Mouse (Mus musculus) midbrain, embryonic 16.5 days (tissue): ENCODE data around the gene Tec. TPM values are rescaled to one million over a fixed set of nuclear protein-coding genes. Genes with fewer than 3 reads are reported as not detected.
A peak's percentile ranks its signal among the peaks of the same experiment; 100 is the strongest.

Experiments used
- ATAC-seq: fragments of 200-750 bp; cut with Nextera tagmentation; 2 replicates; pipeline ENCODE4 v1.8.0; 2017; ENCODE audit warnings: moderate TSS enrichment
- H3K27ac ChIP-seq: fragments of 300-500 bp; sonication (generic); 2 replicates; pipeline ENCODE4 v1.5.1; 2014; ENCODE audit warnings: mild to moderate bottlenecking, low read length, mixed read lengths
- H3K27me3 ChIP-seq: fragments of 300-500 bp; sonication (generic); 2 replicates; pipeline ENCODE4 v1.6.1; 2014; ENCODE audit warnings: low read depth, low read length, mixed read lengths; ENCODE audit not compliant: control insufficient read depth, insufficient read depth
- H3K36me3 ChIP-seq: fragments of 300-500 bp; sonication (generic); 2 replicates; pipeline ENCODE4 v1.6.1; 2014; ENCODE audit warnings: mild to moderate bottlenecking, low read length, moderate library complexity, mixed read lengths; ENCODE audit not compliant: control insufficient read depth, insufficient read depth
- H3K4me1 ChIP-seq: fragments of 300-500 bp; sonication (generic); 2 replicates; pipeline ENCODE4 v1.6.1; 2014; ENCODE audit warnings: mild to moderate bottlenecking, low read length, mixed read lengths; ENCODE audit not compliant: control insufficient read depth, insufficient read depth
- H3K4me2 ChIP-seq: fragments of 300-500 bp; sonication (generic); 2 replicates; pipeline ENCODE4 v1.6.1; 2014; ENCODE audit warnings: mild to moderate bottlenecking, low read length, mixed read lengths
- H3K4me3 ChIP-seq: fragments of 300-500 bp; sonication (generic); 2 replicates; pipeline ENCODE4 v1.5.1; 2014; ENCODE audit warnings: low read depth, mild to moderate bottlenecking, low read length, moderate library complexity, mixed read lengths
- H3K9ac ChIP-seq: fragments of 300-500 bp; sonication (generic); 2 replicates; pipeline ENCODE4 v1.6.1; 2014; ENCODE audit warnings: low read depth, low read length, mixed read lengths
- H3K9me3 ChIP-seq: fragments of 300-500 bp; sonication (generic); replicated peaks from 2 replicates; pipeline ENCODE4 v1.6.1; 2014; ENCODE audit warnings: mild to moderate bottlenecking, low read length, mixed read lengths; ENCODE audit not compliant: control insufficient read depth, poor library complexity, severe bottlenecking
- WGBS: fragments of 180-500 bp; shearing (Covaris S2); extraction: QIAGEN DNeasy Blood & Tissue Kit; methylation state at CpG from one replicate; pipeline ENCODE4 v1.1.7; 2014; 5-methylcytosine and 5-hydroxymethylcytosine counted together
- polyA plus RNA-seq: library from polyadenylated mRNA; unstranded; fragments of >200 nt; fragmentation: Nextera tagmentation; extraction: Ambion mirVana; gene quantifications from 2 replicates; pipeline ENCODE4 v1.2.1, GENCODE M21; 2015

Gene Tec
- polyA plus RNA-seq, 1 experiment from 2014 or later: 5.4 TPM

DNA sequence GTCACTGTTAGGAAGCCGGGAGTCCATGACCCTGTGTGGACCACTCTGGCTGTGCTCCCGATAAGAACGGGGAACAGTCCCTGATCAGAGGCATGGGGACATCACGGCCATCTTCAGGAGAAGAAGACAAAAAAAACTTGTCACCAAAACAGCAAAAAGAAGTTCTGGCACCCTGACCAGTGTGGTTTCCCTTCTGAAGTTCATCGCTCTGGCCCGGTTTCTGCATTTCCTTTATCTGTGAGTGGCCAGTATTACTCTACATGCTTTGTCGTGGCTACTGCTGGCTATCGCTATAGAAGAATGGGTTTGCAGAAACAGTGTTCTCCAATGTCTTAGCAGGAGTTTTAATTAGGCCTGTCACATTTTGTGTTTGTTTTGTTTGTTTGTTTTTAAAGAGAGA is 131.8 kb downstream of the Tec start:
- Histone ChIP-seq H3K4me2 (no peak overlapping the region), H3K4me3 (no peak overlapping the region), H3K36me3 (no peaks in the 10 kb centered on the region), H3K27ac (no peak overlapping the region), H3K9me3 (no peaks in the 10 kb centered on the region), H3K27me3 (no peaks in the 10 kb centered on the region), H3K9ac (no peak overlapping the region), H3K4me1 (no peaks in the 10 kb centered on the region)
- ATAC-seq: no peak
- WGBS: 84% methylated on average over 8 of the region's 8 CpGs

DNA sequence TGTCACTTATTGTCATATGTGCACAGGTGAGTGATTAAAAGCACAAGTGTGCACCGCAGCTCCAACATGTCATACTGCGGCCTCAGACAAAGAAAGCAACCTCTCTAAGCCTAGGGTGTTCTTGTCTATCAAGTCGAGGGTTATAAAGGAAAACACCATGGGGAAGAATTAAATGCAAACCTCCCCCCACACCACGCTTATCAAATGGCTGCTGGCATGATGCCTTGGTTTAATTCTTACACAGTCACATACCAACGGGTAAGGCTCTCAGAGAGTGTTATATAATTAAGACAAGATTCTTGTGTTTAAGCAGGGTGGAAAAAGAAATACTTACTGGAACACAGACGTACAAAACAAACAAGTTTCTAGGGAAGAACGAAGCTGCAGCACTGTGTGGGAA is 132.5 kb downstream of the Tec start:
- Histone ChIP-seq H3K27ac (no peak overlapping the region), H3K27me3 (no peaks in the 10 kb centered on the region), H3K36me3 (no peaks in the 10 kb centered on the region), H3K9me3 (no peaks in the 10 kb centered on the region), H3K9ac (no peak overlapping the region), H3K4me2 (no peak overlapping the region), H3K4me3 (no peak overlapping the region), H3K4me1 (no peaks in the 10 kb centered on the region)
- WGBS: 46% methylated on average over 7 of the region's 7 CpGs
- no peak for ATAC-seq

DNA sequence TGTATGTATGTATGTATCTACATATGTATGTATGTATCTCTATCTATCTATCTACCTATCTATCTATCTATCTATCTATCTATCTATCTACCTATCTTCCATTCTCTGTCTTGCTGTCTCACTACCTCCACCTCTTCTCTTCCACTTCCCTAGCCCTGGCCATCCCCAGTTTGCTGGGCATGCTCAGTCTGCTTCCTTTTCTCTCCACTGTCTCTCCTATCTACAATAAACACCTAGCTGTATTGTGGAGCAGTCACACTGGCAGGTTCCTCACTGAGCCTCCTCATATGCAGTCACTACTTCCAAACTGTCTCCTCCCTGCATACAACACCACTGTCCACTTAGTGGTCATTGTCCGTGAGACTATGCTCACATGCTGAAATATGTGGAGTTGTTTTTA is 135.4 kb downstream of the Tec start:
- Histone ChIP-seq H3K9me3 (no peaks in the 10 kb centered on the region), H3K27me3 (no peaks in the 10 kb centered on the region), H3K4me3 (no peak overlapping the region), H3K36me3 (no peaks in the 10 kb centered on the region), H3K27ac (no peak overlapping the region), H3K4me2 (no peak overlapping the region), H3K4me1 (no peaks in the 10 kb centered on the region), H3K9ac (no peak overlapping the region)
- no peak for ATAC-seq
- 94% methylated on average over 1 of the region's 1 CpGs for WGBS

DNA sequence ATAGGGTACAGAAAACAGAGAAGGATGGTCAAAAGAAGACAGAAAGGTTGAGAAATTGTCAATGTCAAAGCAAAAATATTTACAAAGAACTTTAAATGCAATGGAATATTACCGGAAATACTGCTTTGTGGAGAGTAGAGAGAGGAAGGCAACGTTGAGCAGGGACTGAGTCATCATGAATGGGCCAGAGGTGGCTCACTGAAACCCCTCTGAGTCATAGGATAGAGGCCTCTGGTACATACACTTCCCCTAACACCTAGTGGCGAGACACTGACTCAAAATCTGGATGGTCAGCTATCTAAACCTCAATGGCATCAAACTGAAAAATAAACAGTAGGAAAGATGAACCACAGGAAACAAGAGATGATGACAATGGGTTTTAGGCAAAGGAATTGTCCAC is 142.9 kb downstream of the Tec start:
- Histone ChIP-seq H3K4me2 (no peak overlapping the region), H3K27ac (no peak overlapping the region), H3K4me1 (no peaks in the 10 kb centered on the region), H3K9me3 (no peaks in the 10 kb centered on the region), H3K9ac (no peak overlapping the region), H3K36me3 (no peaks in the 10 kb centered on the region), H3K4me3 (no peak overlapping the region), H3K27me3 (no peaks in the 10 kb centered on the region)
- no peak for ATAC-seq
- WGBS: 79% methylated on average over 3 of the region's 3 CpGs

DNA sequence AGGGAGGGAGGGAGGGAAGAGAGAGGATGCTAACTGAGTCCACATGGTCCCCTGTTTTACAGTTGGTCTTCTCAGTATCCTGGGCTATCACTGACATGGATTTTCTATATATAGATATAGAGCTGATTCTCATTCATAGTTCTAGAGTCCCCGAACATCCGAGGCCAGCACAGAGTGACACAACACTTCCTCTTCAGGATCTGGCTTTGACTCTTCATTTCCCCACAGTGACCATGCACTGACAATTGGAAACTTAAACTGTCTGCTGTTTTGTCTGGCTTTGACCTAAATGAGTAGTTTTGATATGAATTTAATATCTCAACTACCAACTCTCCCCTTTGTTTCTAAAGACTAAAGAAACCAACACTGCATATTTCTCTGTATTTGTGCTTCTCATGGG is 144.9 kb downstream of the Tec start:
- Histone ChIP-seq H3K4me2 (no peak overlapping the region), H3K4me1 (no peaks in the 10 kb centered on the region), H3K27me3 (no peaks in the 10 kb centered on the region), H3K36me3 (no peaks in the 10 kb centered on the region), H3K9ac (no peak overlapping the region), H3K9me3 (no peaks in the 10 kb centered on the region), H3K4me3 (no peak overlapping the region), H3K27ac (no peak overlapping the region)
- no peak for ATAC-seq
- WGBS: 96% methylated on average over 2 of the region's 2 CpGs

DNA sequence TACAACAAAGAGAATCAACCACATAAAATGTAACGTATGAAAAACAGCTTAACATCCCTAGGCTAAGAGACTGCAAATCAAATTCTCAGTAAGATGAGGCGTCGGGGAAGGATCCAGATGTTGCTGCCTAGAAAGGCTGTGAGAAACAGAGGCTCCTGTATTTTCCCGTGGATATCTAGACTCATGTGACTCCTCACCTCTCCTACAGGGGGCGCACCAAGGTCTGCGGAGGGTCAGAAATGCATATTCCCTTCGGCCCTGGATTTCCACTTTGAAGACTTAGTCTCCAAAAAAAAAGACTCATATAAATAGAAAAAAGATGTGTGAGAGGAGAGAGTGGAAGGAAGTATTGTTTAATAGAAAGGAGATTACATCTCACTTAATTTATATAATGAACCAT is 147.7 kb downstream of the Tec start:
- no peak overlapping the region for H3K4me2 ChIP-seq
- H3K4me3 ChIP-seq: no peak overlapping the region
- H3K9ac ChIP-seq: no peak overlapping the region
- no peak overlapping the region for H3K27ac ChIP-seq
- WGBS: 66% methylated on average over 7 of the region's 7 CpGs
- H3K9me3 ChIP-seq: no peaks in the 10 kb centered on the region
- H3K27me3 ChIP-seq: no peaks in the 10 kb centered on the region
- H3K36me3 ChIP-seq: no peaks in the 10 kb centered on the region
- H3K4me1 ChIP-seq: no peaks in the 10 kb centered on the region
- ATAC-seq: no peak

DNA sequence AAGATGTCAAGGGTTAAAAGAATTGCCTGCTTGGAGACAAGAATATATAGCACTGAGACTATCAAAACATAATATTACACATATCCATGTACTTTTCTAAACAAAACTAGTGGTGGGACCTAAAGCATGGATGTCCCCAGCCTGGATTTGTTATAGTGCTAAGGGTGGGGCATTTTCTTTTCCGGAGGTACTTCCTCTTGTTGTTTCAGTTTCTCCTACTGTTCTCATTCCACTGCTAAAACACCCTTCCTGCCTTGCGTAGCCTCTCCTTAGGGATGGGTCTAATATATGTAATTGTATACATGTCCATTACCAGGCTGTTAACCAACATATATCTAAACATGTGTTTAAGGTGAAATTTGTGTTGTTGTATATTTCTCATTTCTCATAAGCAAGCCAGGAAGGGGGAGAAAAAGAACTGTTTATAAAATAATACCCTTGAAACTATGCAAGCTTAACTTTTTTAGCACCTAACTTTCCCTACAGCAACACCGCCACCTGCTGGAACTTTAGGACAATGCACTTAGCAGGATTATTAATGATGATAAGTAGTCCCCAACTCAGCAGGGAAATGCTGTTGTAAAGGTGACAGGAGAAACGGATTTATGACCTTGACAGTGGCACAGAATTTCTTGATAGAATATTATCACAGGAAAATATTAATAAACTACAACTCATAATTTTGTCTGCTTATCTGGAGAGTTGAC is 157.6 kb downstream of the Tec start:
- WGBS: 30% methylated on average over 4 of the region's 4 CpGs
- H3K36me3 ChIP-seq: no peaks in the 10 kb centered on the region

DNA sequence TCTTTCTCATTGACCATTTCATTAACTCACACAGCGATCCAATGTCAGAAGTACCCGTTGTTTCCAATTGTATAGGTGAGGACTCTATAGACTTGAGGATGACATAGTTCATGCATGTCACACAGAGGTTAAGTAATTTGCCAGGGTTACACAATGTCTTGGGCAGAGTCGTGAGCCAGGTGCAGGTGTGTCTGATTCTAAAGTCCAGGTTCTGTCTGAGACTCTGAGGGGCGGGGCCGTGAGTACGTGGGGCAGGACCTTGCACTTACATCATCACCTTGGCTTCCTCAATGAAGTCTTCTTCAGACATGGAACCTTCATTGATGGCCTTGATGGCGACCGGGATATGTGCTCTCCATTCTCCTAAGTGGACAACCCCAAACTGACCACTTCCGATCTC is 158.3 kb downstream of the Tec start:
- H3K9me3 ChIP-seq: no peaks in the 10 kb centered on the region
- no peak overlapping the region for H3K4me2 ChIP-seq
- H3K27me3 ChIP-seq: no peaks in the 10 kb centered on the region
- H3K9ac ChIP-seq: no peak overlapping the region
- no peak overlapping the region for H3K4me3 ChIP-seq
- no peak overlapping the region for H3K27ac ChIP-seq
- H3K36me3 ChIP-seq: no peaks in the 10 kb centered on the region
- H3K4me1 ChIP-seq: no peaks in the 10 kb centered on the region
- WGBS: 95% methylated on average over 9 of the region's 9 CpGs
- no peak for ATAC-seq

More for the DNA sequence above, 157.6 kb downstream of the Tec start:
- no peak overlapping the region for H3K4me2 ChIP-seq
- no peak overlapping the region for H3K9ac ChIP-seq
- no peaks in the 10 kb centered on the region for H3K27me3 ChIP-seq
- H3K27ac ChIP-seq: no peak overlapping the region
- ATAC-seq: 0 out of 2 replicates have a peak, but pooled peaks have one; percentile 21
- no peak overlapping the region for H3K4me3 ChIP-seq
- no peaks in the 10 kb centered on the region for H3K4me1 ChIP-seq
- H3K9me3 ChIP-seq: no peaks in the 10 kb centered on the region

DNA sequence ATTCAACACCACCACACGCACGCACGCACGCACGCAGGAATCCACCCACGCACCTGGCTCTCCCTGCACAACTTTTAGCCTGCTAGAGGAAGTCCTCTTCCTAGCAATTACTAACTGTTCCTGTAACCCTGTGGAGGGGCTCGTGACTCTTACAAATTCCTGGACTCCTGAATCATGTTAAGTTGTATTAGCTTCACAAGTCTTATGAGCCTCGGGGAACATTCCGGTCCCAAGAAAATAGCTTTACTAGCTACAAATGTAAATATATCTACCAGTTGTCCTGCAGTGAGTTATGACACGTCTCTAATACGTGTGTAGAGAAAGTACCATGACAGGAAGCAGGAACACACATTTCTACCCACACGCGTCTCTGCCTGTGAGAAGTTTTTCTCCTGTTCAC is 158.8 kb downstream of the Tec start:
- Histone ChIP-seq H3K27ac (no peak overlapping the region), H3K4me3 (no peak overlapping the region), H3K9ac (no peak overlapping the region), H3K4me1 (no peaks in the 10 kb centered on the region), H3K27me3 (no peaks in the 10 kb centered on the region), H3K4me2 (no peak overlapping the region), H3K9me3 (no peaks in the 10 kb centered on the region), H3K36me3 (no peaks in the 10 kb centered on the region)
- 93% methylated on average over 13 of the region's 13 CpGs for WGBS
- ATAC-seq: no peak
